Mouse (Mus musculus) lung, adult 2 months (tissue): ENCODE data around the gene Riok1.

ENCODE experiments used
- CTCF ChIP-seq: fragments of 200-500 bp; IDR thresholded peaks from 2 replicates; pipeline ENCODE4 v1.5.1; 2011; ENCODE audit warnings: mild to moderate bottlenecking, low read length, control low read depth; ENCODE audit not compliant: insufficient read depth
- POLR2A ChIP-seq: fragments of 200-500 bp; IDR thresholded peaks from 2 replicates; pipeline ENCODE4 v1.6.1; 2011; ENCODE audit warnings: low read depth, mild to moderate bottlenecking, control low read depth, low read length, borderline replicate concordance; ENCODE audit errors: extremely low read depth

GRCm38 (mm10) chr13:38086711-38087110, 49.9 kb downstream of the Riok1 start:
- no peak for TF ChIP-seq POLR2A
- no peak for TF ChIP-seq CTCF
